Mouse (Mus musculus) CH12.LX (cell line): ENCODE results near the gene Unc13a.

ENCODE experiments used
- CTCF ChIP-seq, 2 experiments: IDR thresholded peaks in 1 of 2; conservative IDR thresholded peaks in 1 of 2; 2 replicates each; pipeline ENCODE4 v1.5.1; 2011 to 2012; ENCODE audit warnings: low read depth in 2 of 2, low read length in 2 of 2, improper control_type of control experiment in 1 of 2, inconsistent platforms in 1 of 2, mild to moderate bottlenecking in 1 of 2, moderate library complexity in 1 of 2
- HCFC1 ChIP-seq: IDR thresholded peaks from 2 replicates; pipeline ENCODE4 v1.6.1; 2012; ENCODE audit warnings: low read depth, mild to moderate bottlenecking, inconsistent platforms, low read length, improper control_type of control experiment
- KAT2A ChIP-seq: IDR thresholded peaks from 2 replicates; pipeline ENCODE4 v1.6.1; 2012; ENCODE audit warnings: low read length, improper control_type of control experiment, inconsistent platforms; ENCODE audit not compliant: insufficient replicate concordance
- MAFK ChIP-seq: IDR thresholded peaks from 2 replicates; pipeline ENCODE4 v1.6.1; 2011; ENCODE audit warnings: low read length, improper control_type of control experiment; ENCODE audit not compliant: insufficient replicate concordance
- MXI1 ChIP-seq: IDR thresholded peaks from 2 replicates; pipeline ENCODE4 v1.6.1; 2011; ENCODE audit warnings: mild to moderate bottlenecking, low read depth, low read length, improper control_type of control experiment
- NRF1 ChIP-seq: IDR thresholded peaks from 2 replicates; pipeline ENCODE4 v1.6.1; 2014; ENCODE audit warnings: low read depth, mild to moderate bottlenecking, inconsistent platforms, low read length, improper control_type of control experiment, moderate library complexity
- POLR2A ChIP-seq: IDR thresholded peaks from 2 replicates; pipeline ENCODE4 v1.6.1; 2011; ENCODE audit warnings: low read depth, mild to moderate bottlenecking, improper control_type of control experiment, low read length
- POLR2AphosphoS2 ChIP-seq: IDR thresholded peaks from 2 replicates; pipeline ENCODE4 v1.6.1; 2011; ENCODE audit warnings: low read depth, low read length, improper control_type of control experiment
- SMC3 ChIP-seq: IDR thresholded peaks from 2 replicates; pipeline ENCODE4 v1.6.1; 2011; ENCODE audit warnings: low read depth, low read length, improper control_type of control experiment
- UBTF ChIP-seq: IDR thresholded peaks from 2 replicates; pipeline ENCODE4 v1.6.1; 2012; ENCODE audit warnings: low read depth, mild to moderate bottlenecking, inconsistent platforms, low read length, improper control_type of control experiment, moderate library complexity
- USF1 ChIP-seq: IDR thresholded peaks from 2 replicates; pipeline ENCODE4 v1.6.1; 2014; ENCODE audit warnings: low read depth, mild to moderate bottlenecking, inconsistent platforms, low read length, improper control_type of control experiment
- USF2 ChIP-seq: conservative IDR thresholded peaks from 2 replicates; pipeline ENCODE4 v1.6.1; 2011; ENCODE audit warnings: low read depth, low read length, improper control_type of control experiment
- ZC3H11A ChIP-seq: IDR thresholded peaks from 2 replicates; pipeline ENCODE4 v1.6.1; 2012; ENCODE audit warnings: low read depth, mild to moderate bottlenecking, inconsistent platforms, low read length, improper control_type of control experiment
- ZNF384 ChIP-seq: IDR thresholded peaks from 2 replicates; pipeline ENCODE4 v1.6.1; 2012; ENCODE audit warnings: low read depth, low read length, improper control_type of control experiment, inconsistent platforms

DNA sequence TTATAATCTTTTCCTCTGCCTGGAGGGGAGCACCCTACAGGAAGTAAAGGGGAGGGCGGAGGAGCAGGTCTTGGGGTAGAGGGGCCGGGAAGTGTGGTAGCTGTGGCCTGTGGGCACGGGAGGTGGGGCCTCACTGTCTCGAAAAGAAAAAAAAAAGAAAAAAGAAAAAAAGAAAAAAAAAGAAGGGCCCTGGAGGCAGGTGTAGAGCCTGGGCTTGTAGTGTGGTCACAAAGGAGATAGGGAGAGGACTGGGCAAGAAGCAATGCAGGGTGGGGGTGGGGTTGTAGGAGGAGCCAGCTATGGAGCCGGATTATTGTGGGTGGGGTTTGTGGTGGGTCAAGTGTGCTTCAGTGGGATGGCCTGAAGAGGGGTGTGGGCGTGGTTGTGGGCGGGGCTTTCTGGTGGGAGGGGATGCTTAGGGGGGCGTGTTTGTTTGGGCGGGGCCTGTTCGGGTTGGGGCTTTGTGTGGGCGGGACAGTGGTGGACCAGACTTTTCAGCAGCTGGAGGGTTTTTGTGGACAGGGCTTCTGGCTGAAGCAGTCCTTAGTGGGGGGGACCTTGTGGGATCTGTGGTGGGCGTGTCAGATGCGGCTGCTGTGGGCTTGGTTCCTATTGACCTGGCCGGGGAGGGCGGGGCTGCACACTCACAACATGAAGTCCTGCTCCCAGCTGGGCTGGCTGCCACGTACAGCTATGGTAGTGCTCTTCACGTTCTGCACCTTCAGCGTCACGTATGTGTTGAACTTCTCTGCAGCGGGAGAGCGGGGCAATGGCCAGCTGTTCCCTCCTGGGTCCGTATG lies 6.0 kb downstream of the Unc13a start:
- no peak for TF ChIP-seq POLR2A
- TF ChIP-seq CTCF (conservative IDR thresholded peaks at IDR 0.05 in 1 of 2, IDR thresholded peaks at IDR 0.05 in 1 of 2; ENCODE audit: low read depth in 2 of 2, low read length in 2 of 2) = no peak
- peak; percentile 76 for TF ChIP-seq ZNF384
- no peak for TF ChIP-seq NRF1
- TF ChIP-seq KAT2A = no peak
- TF ChIP-seq ZC3H11A = no peak
- TF ChIP-seq USF1 = no peak
- no peak for TF ChIP-seq MAFK
- no peak for TF ChIP-seq USF2
- no peak for TF ChIP-seq SMC3
- no peak for TF ChIP-seq UBTF
- TF ChIP-seq MXI1 = no peak
- no peak for TF ChIP-seq POLR2AphosphoS2
- TF ChIP-seq HCFC1 = no peak
